Comparison of ENCODE assay signal across 8 mouse cellular contexts in the genomic region with DNA sequence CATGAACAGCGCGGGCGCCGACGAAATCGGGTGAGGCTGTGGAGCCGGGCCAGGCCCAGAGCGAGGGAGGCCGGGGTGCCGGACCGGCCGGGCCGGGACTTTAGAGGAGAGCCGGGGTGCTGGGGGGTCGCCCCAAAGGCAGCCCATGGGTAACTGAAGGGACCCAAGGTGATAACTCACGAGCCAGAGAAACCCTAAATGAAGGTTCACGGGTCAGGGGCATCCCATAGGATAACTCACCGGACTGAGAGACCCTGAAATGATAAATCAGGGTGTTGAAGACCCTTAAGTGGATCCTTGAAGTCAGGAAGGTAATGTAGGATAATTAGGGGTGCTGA. TPM values are rescaled to one million over a fixed set of nuclear protein-coding genes. Genes with fewer than 3 reads are reported as not detected.
DNase-seq lines count a peak whose midpoint lies in the region; ATAC-seq and TF ChIP-seq lines count a peak whose summit lies in the region.

No protein-coding gene starts in this region.

- H3K9me3 ChIP-seq in kidney, embryonic 15.5 days (replicated peaks) = no peaks in the 10 kb centered on the region
- H3K9me3 ChIP-seq in hindbrain, embryonic 16.5 days (ENCODE audit: control insufficient read depth, low read length) = no peaks in the 10 kb centered on the region
- H3K9me3 ChIP-seq in midbrain, embryonic 16.5 days (replicated peaks; ENCODE audit: control insufficient read depth, low read length, poor library complexity, severe bottlenecking) = no peaks in the 10 kb centered on the region

- peak overlapping the region; percentile 82 for H3K27ac ChIP-seq in kidney, embryonic 15.5 days
- H3K27ac ChIP-seq in cortical plate, adult 2 months (ENCODE audit: insufficient read depth, low read length) = peak overlapping the region; percentile 76; the same call in 1 of the 2 replicates
- peak overlapping the region; percentile 83 for H3K27ac ChIP-seq in hindbrain, embryonic 16.5 days (ENCODE audit: low read depth, low read length)
- H3K27ac ChIP-seq in midbrain, embryonic 16.5 days (ENCODE audit: low read length) = peak overlapping the region; percentile 77

- H3K36me3 ChIP-seq in kidney, embryonic 15.5 days = peaks cover 25% of the 10 kb centered on the region
- no peaks in the 10 kb centered on the region for H3K36me3 ChIP-seq in hindbrain, embryonic 16.5 days (ENCODE audit: control insufficient read depth, insufficient read depth, low read length)
- H3K36me3 ChIP-seq in midbrain, embryonic 16.5 days (ENCODE audit: control insufficient read depth, insufficient read depth, low read length) = no peaks in the 10 kb centered on the region

- no peak for DNase-seq in kidney, postnatal 10 days
- no peak for DNase-seq in urinary bladder, postnatal 25 days (ENCODE audit: low spot score)
- DNase-seq in cerebellum, postnatal 36 days = no peak

- H3K27me3 ChIP-seq in kidney, embryonic 15.5 days = no peaks in the 10 kb centered on the region
- no peaks in the 10 kb centered on the region for H3K27me3 ChIP-seq in hindbrain, embryonic 16.5 days (replicated peaks; ENCODE audit: control insufficient read depth, insufficient read depth, low read length)
- no peaks in the 10 kb centered on the region for H3K27me3 ChIP-seq in midbrain, embryonic 16.5 days (ENCODE audit: control insufficient read depth, insufficient read depth, low read depth, low read length)

- peaks cover 63% of the 10 kb centered on the region for H3K4me1 ChIP-seq in kidney, embryonic 15.5 days
- H3K4me1 ChIP-seq in cortical plate, adult 2 months (ENCODE audit: control insufficient read depth, insufficient read depth, low read length) = peaks cover 6% of the 10 kb centered on the region
- H3K4me1 ChIP-seq in hindbrain, embryonic 16.5 days (ENCODE audit: control insufficient read depth, insufficient read depth, low read depth, low read length) = peaks cover 46% of the 10 kb centered on the region
- H3K4me1 ChIP-seq in midbrain, embryonic 16.5 days (ENCODE audit: control insufficient read depth, insufficient read depth, low read length) = peaks cover 55% of the 10 kb centered on the region

- H3K4me3 ChIP-seq in kidney, embryonic 15.5 days (replicated peaks) = peak overlapping the region; percentile 98
- H3K4me3 ChIP-seq in cortical plate, adult 2 months (ENCODE audit: insufficient read depth, low read length) = peak overlapping the region; percentile 70
- H3K4me3 ChIP-seq in hindbrain, embryonic 16.5 days (ENCODE audit: low read length) = peak overlapping the region; percentile 89
- peak overlapping the region; percentile 94 for H3K4me3 ChIP-seq in midbrain, embryonic 16.5 days (ENCODE audit: low read depth, low read length)

- no peak for TF ChIP-seq CTCF in cortical plate, adult 2 months (IDR thresholded peaks at IDR 0.05; ENCODE audit: extremely low read depth, insufficient read depth, low read length)

- peak overlapping the region; percentile 83 for H3K4me2 ChIP-seq in kidney, embryonic 15.5 days
- peak overlapping the region; percentile 78 for H3K4me2 ChIP-seq in hindbrain, embryonic 16.5 days (ENCODE audit: low read length)
- peak overlapping the region; percentile 87 for H3K4me2 ChIP-seq in midbrain, embryonic 16.5 days (ENCODE audit: low read length)

- no peak for ATAC-seq in kidney, embryonic 15.5 days (replicated peaks; ENCODE audit: low FRiP score)
- ATAC-seq in hindbrain, embryonic 16.5 days = no peak
- no peak; the same call in 1 of the 2 replicates for ATAC-seq in midbrain, embryonic 16.5 days
- no peak for ATAC-seq in granulocyte monocyte progenitor cell, adult 5-6 weeks (replicated peaks; ENCODE audit: poor library complexity, severe bottlenecking)

- 0% methylated on average over 18 of the region's 18 CpGs for WGBS in kidney, embryonic 15.5 days
- WGBS in hindbrain, embryonic 16.5 days = under 1% methylated on average over 18 of the region's 18 CpGs
- 0% methylated on average over 18 of the region's 18 CpGs for WGBS in midbrain, embryonic 16.5 days

- TF ChIP-seq POLR2A in cortical plate, adult 2 months (IDR thresholded peaks at IDR 0.05; ENCODE audit: extremely low read depth, insufficient read depth, low read length) = no peak

- peak overlapping the region; percentile 100 for H3K9ac ChIP-seq in kidney, embryonic 15.5 days
- H3K9ac ChIP-seq in hindbrain, embryonic 16.5 days (ENCODE audit: low read depth, low read length) = peak overlapping the region; percentile 95
- peak overlapping the region; percentile 98 for H3K9ac ChIP-seq in midbrain, embryonic 16.5 days (ENCODE audit: low read depth, low read length)

RNA-seq across cellular contexts. Expression of a gene that starts 3.8 kb away (rescaled TPM):
- 56.3 and 58.5 TPM in 2 replicates for polyA plus RNA-seq in kidney, embryonic 15.5 days (2015; fragmentation: Nextera tagmentation; extraction: Ambion mirVana)
- 65.4 and 70.8 TPM in 2 replicates for polyA plus RNA-seq in cortical plate, adult 2 months (2012; rRNA removed)
- polyA plus RNA-seq in hindbrain, embryonic 16.5 days (2015; fragmentation: Nextera tagmentation; extraction: Ambion mirVana) = 38.4 and 38.5 TPM in 2 replicates
- polyA plus RNA-seq in midbrain, embryonic 16.5 days (2015; fragmentation: Nextera tagmentation; extraction: Ambion mirVana) = 43.7 and 51.9 TPM in 2 replicates
- 128 and 145 TPM in 2 replicates for total RNA-seq in granulocyte monocyte progenitor cell, adult 5-6 weeks (2014; fragmentation: Nextera tagmentation)
- total RNA-seq in granulocyte monocyte progenitor cell, adult 5-6 weeks (2017) = 154 and 157 TPM in 2 replicates

RNA-seq across cellular contexts. Expression of a gene that starts 4.3 kb away (rescaled TPM):
- 34.2 and 37.0 TPM in 2 replicates for polyA plus RNA-seq in kidney, embryonic 15.5 days (2015; fragmentation: Nextera tagmentation; extraction: Ambion mirVana)
- polyA plus RNA-seq in cortical plate, adult 2 months (2012; rRNA removed) = 43.9 and 59.6 TPM in 2 replicates
- polyA plus RNA-seq in hindbrain, embryonic 16.5 days (2015; fragmentation: Nextera tagmentation; extraction: Ambion mirVana) = 31.8 and 32.6 TPM in 2 replicates
- polyA plus RNA-seq in midbrain, embryonic 16.5 days (2015; fragmentation: Nextera tagmentation; extraction: Ambion mirVana) = 15.8 and 19.5 TPM in 2 replicates
- 4.8 and 6.9 TPM in 2 replicates for total RNA-seq in granulocyte monocyte progenitor cell, adult 5-6 weeks (2014; fragmentation: Nextera tagmentation)
- total RNA-seq in granulocyte monocyte progenitor cell, adult 5-6 weeks (2017) = 3.1 and 5.7 TPM in 2 replicates

RNA-seq across cellular contexts. Expression of a gene that starts 16.2 kb away (rescaled TPM):
- polyA plus RNA-seq in kidney, embryonic 15.5 days (2015; fragmentation: Nextera tagmentation; extraction: Ambion mirVana) = 376 and 387 TPM in 2 replicates
- polyA plus RNA-seq in cortical plate, adult 2 months (2012; rRNA removed) = 417 and 424 TPM in 2 replicates
- polyA plus RNA-seq in hindbrain, embryonic 16.5 days (2015; fragmentation: Nextera tagmentation; extraction: Ambion mirVana) = 349 and 361 TPM in 2 replicates
- polyA plus RNA-seq in midbrain, embryonic 16.5 days (2015; fragmentation: Nextera tagmentation; extraction: Ambion mirVana) = 263 and 302 TPM in 2 replicates
- 109 and 191 TPM in 2 replicates for total RNA-seq in granulocyte monocyte progenitor cell, adult 5-6 weeks (2014; fragmentation: Nextera tagmentation)
- total RNA-seq in granulocyte monocyte progenitor cell, adult 5-6 weeks (2017) = 97.9 and 124 TPM in 2 replicates

RNA-seq across cellular contexts. Expression of a gene that starts 27.1 kb away (rescaled TPM):
- polyA plus RNA-seq in kidney, embryonic 15.5 days (2015; fragmentation: Nextera tagmentation; extraction: Ambion mirVana) = 1,002 and 1,019 TPM in 2 replicates
- 2,242 and 2,263 TPM in 2 replicates for polyA plus RNA-seq in cortical plate, adult 2 months (2012; rRNA removed)
- 491 and 527 TPM in 2 replicates for polyA plus RNA-seq in hindbrain, embryonic 16.5 days (2015; fragmentation: Nextera tagmentation; extraction: Ambion mirVana)
- polyA plus RNA-seq in midbrain, embryonic 16.5 days (2015; fragmentation: Nextera tagmentation; extraction: Ambion mirVana) = 465 and 476 TPM in 2 replicates
- total RNA-seq in granulocyte monocyte progenitor cell, adult 5-6 weeks (2014; fragmentation: Nextera tagmentation) = 3,725 and 3,829 TPM in 2 replicates
- total RNA-seq in granulocyte monocyte progenitor cell, adult 5-6 weeks (2017) = 2,646 and 2,810 TPM in 2 replicates

RNA-seq across cellular contexts. Expression of a gene that starts 30.7 kb away (rescaled TPM):
- 1.6 and 2.4 TPM in 2 replicates for polyA plus RNA-seq in kidney, embryonic 15.5 days (2015; fragmentation: Nextera tagmentation; extraction: Ambion mirVana)
- polyA plus RNA-seq in cortical plate, adult 2 months (2012; rRNA removed) = 54.9 and 55.2 TPM in 2 replicates
- polyA plus RNA-seq in hindbrain, embryonic 16.5 days (2015; fragmentation: Nextera tagmentation; extraction: Ambion mirVana) = 139 and 149 TPM in 2 replicates
- polyA plus RNA-seq in midbrain, embryonic 16.5 days (2015; fragmentation: Nextera tagmentation; extraction: Ambion mirVana) = 172 and 205 TPM in 2 replicates
- total RNA-seq in granulocyte monocyte progenitor cell, adult 5-6 weeks (2014; fragmentation: Nextera tagmentation) = not detected in 2 replicates
- not detected in 2 replicates for total RNA-seq in granulocyte monocyte progenitor cell, adult 5-6 weeks (2017)
